Mouse (Mus musculus): ENCODE data around the gene 4933405L10Rik.
A peak's percentile ranks its signal among the peaks of the same experiment; 100 is the strongest.

The 4933405L10Rik gene

GRCm38 (mm10) chr8:105707498-105708403 lies at the start of gene 4933405L10Rik, which contains the start of gene Enkd1:
Gene 4933405L10Rik, plus strand, starts transcription at chr8:105707655.
Gene Enkd1, minus strand, starts transcription at chr8:105708210.
- peak; percentile 84 for DNase-seq (ENCODE audit: low spot score)

- peak; percentile 55 for DNase-seq (ENCODE audit: low spot score)
Observed at GRCm38 (mm10) chr8:105661167-105661566, 46.3 kb upstream of the 4933405L10Rik start.

- no peak for DNase-seq (ENCODE audit: low spot score)
Observed at GRCm38 (mm10) chr8:105677891-105678290, 29.6 kb upstream of the 4933405L10Rik start.

GRCm38 (mm10) chr8:105685325-105685724 lies 22.1 kb upstream of the 4933405L10Rik start:
- DNase-seq (ENCODE audit: low spot score), result no peak

GRCm38 (mm10) chr8:105685796-105686308 lies 21.6 kb upstream of the 4933405L10Rik start, which contains the start of gene Carmil2:
Gene Carmil2, plus strand, starts transcription at chr8:105686274.
- peak; percentile 88 for DNase-seq (ENCODE audit: low spot score)

- no peak for DNase-seq (ENCODE audit: low spot score)
Observed at GRCm38 (mm10) chr8:105686551-105686950, 20.9 kb upstream of the 4933405L10Rik start.

GRCm38 (mm10) chr8:105687512-105687911 lies 19.9 kb upstream of the 4933405L10Rik start:
- DNase-seq (ENCODE audit: low spot score), result no peak

GRCm38 (mm10) chr8:105688242-105688752 lies 19.2 kb upstream of the 4933405L10Rik start:
- DNase-seq (ENCODE audit: low spot score), result no peak

GRCm38 (mm10) chr8:105689256-105689982 lies 18.0 kb upstream of the 4933405L10Rik start:
- DNase-seq (ENCODE audit: low spot score), result no peak

- no peak for DNase-seq (ENCODE audit: low spot score)
Observed at GRCm38 (mm10) chr8:105689983-105690360, 17.5 kb upstream of the 4933405L10Rik start.

- no peak for DNase-seq (ENCODE audit: low spot score)
Observed at GRCm38 (mm10) chr8:105690978-105691377, 16.5 kb upstream of the 4933405L10Rik start.

GRCm38 (mm10) chr8:105692449-105693182 lies 14.8 kb upstream of the 4933405L10Rik start:
- no peak for DNase-seq (ENCODE audit: low spot score)

- DNase-seq (ENCODE audit: low spot score), result no peak
Observed at GRCm38 (mm10) chr8:105693648-105694047, 13.8 kb upstream of the 4933405L10Rik start.

- no peak for DNase-seq (ENCODE audit: low spot score)
Observed at GRCm38 (mm10) chr8:105694051-105694799, 13.2 kb upstream of the 4933405L10Rik start.

- no peak for DNase-seq (ENCODE audit: low spot score)
Observed at GRCm38 (mm10) chr8:105695080-105695780, 12.2 kb upstream of the 4933405L10Rik start.

GRCm38 (mm10) chr8:105697196-105697780 lies 10.2 kb upstream of the 4933405L10Rik start:
- no peak for DNase-seq (ENCODE audit: low spot score)

- no peak for DNase-seq (ENCODE audit: low spot score)
Observed at GRCm38 (mm10) chr8:105698734-105699133, 8.7 kb upstream of the 4933405L10Rik start.

GRCm38 (mm10) chr8:105699488-105700215 lies 7.8 kb upstream of the 4933405L10Rik start:
- DNase-seq (ENCODE audit: low spot score), result no peak

- DNase-seq (ENCODE audit: low spot score), result peak; percentile 74
Observed at GRCm38 (mm10) chr8:105700566-105700965, 6.9 kb upstream of the 4933405L10Rik start.
